Mouse (Mus musculus) left cerebral cortex, postnatal 36 days (tissue): ENCODE results near the gene Erf. TPM values are rescaled to one million over a fixed set of nuclear protein-coding genes. Genes with fewer than 3 reads are reported as not detected.

Experiments used
- microRNA-seq: library from miRNA; unstranded; fragments of <30 nt; microRNA quantifications from one replicate; pipeline ENCODE4 v1.2.0, GENCODE M21; 2022
- total RNA-seq, 2 experiments: library from RNA; stranded (reverse); gene quantifications; 2 replicates each; pipeline ENCODE4 v1.2.3; 2021

Erf gene
- total RNA-seq, 2 experiments from 2014 or later = 55.8 to 76.2 TPM

Small RNA genes lying within 50 kb of the gene (microRNA-seq; reads per million reads assigned to microRNA genes)
- not detected for gene Mir7048

Other genes starting within 250 kb of the Erf start
- 1,000 to 10,000 TPM; 2,106 to 2,179 TPM for gene Atp1a3, start 244.8 kb downstream of the Erf start, total RNA-seq
- gene Grik5, start 178.4 kb downstream of the Erf start, total RNA-seq = 100 to 1,000 TPM; 225 to 248 TPM
- 10 to 100 TPM; 34.9 to 40.4 TPM for gene Zfp574, start 178.2 kb downstream of the Erf start, total RNA-seq
- 10 to 100 TPM in 1 of 2 experiments, 1 to 10 TPM in 1; 8.4 to 15.4 TPM for gene Pou2f2, start 71.0 kb downstream of the Erf start, total RNA-seq
- gene Dedd2, start 30.1 kb downstream of the Erf start, total RNA-seq = 10 to 100 TPM; 25.4 to 28.4 TPM
- gene Zfp526, start 29.3 kb downstream of the Erf start, total RNA-seq = 10 to 100 TPM; 11.3 to 11.5 TPM
- gene Gsk3a, start 12.9 kb downstream of the Erf start, total RNA-seq = 100 to 1,000 TPM; 206 to 237 TPM
- gene Cic, start 16.9 kb upstream of the Erf start, total RNA-seq = 100 to 1,000 TPM; 206 to 234 TPM
- gene Pafah1b3, start 47.2 kb upstream of the Erf start, total RNA-seq = 10 to 100 TPM; 24.0 to 25.5 TPM
- not detected for gene Prr19, start 50.6 kb upstream of the Erf start, total RNA-seq
- gene Tmem145, start 55.3 kb upstream of the Erf start, total RNA-seq = 10 to 100 TPM; 44.4 to 57.4 TPM
- gene Megf8, start 66.4 kb upstream of the Erf start, total RNA-seq = 100 to 1,000 TPM; 108 to 110 TPM
- not detected for gene Cnfn, start 119.0 kb upstream of the Erf start, total RNA-seq
- gene Lipe, start 147.9 kb upstream of the Erf start, total RNA-seq = 10 to 100 TPM in 1 of 2 experiments, 1 to 10 TPM in 1; 6.0 to 11.2 TPM
- not detected for gene Cxcl17, start 162.1 kb upstream of the Erf start, total RNA-seq
- 1 to 10 TPM; 2.0 to 3.0 TPM for gene Ceacam1, start 226.8 kb upstream of the Erf start, total RNA-seq